Comparison of ENCODE assay signal across 31 mouse cellular contexts in the genomic region with DNA sequence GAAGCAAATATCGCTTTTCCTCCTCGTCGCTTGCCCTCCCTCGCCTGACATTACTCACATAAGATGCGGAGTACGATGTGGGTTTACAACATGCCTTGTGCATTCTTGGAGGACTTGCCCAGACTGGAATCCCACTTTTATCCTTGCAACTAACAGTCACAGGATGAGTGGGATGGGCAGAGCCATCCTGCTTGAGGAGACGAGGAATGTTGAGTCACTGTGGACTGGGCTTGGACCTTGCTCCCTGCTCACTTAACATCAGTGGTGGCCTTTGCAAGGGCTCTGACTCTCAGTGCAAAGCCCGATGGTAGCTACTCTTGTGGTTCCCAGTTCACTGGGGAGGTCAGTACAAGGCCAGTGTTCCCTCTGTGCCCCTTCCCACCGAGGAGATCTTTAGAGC. TPM values are rescaled to one million over a fixed set of nuclear protein-coding genes. Genes with fewer than 3 reads are reported as not detected.
DNase-seq lines count a peak whose midpoint lies in the region; ATAC-seq and TF ChIP-seq lines count a peak whose summit lies in the region.
"Had no signal": no experiment of that assay in that cellular context is flagged by ENCODE, and none has a peak within 500 bp of the region (broad histone marks: within the 10 kb centered on the region; RNA-seq: fewer than 3 reads in every experiment).

No protein-coding gene starts in this region.

- no peak overlapping the region for H3K27ac ChIP-seq in liver, adult 2 months (replicated peaks; ENCODE audit: insufficient read depth, low read depth, low read length)
- no peak overlapping the region for H3K27ac ChIP-seq in liver, embryonic 11.5 days (ENCODE audit: low read depth, low read length)
- H3K27ac ChIP-seq: embryonic facial prominence, embryonic 10.5 days; embryonic facial prominence, embryonic 15.5 days; forebrain, embryonic 12.5 days; hindbrain, embryonic 13.5 days; kidney, embryonic 15.5 days; limb, embryonic 10.5 days; limb, embryonic 15.5 days; midbrain, embryonic 12.5 days; neural tube, embryonic 13.5 days had no signal

- no peak overlapping the region for H3K4me3 ChIP-seq in liver, adult 2 months (ENCODE audit: insufficient read depth, low read depth, low read length)
- H3K4me3 ChIP-seq in liver, embryonic 11.5 days (ENCODE audit: low read depth, low read length), result no peak overlapping the region
- H3K4me3 ChIP-seq: embryonic facial prominence, embryonic 10.5 days; embryonic facial prominence, embryonic 15.5 days; forebrain, embryonic 12.5 days; heart, embryonic 12.5 days; hindbrain, embryonic 13.5 days; kidney, embryonic 15.5 days; limb, embryonic 10.5 days; limb, embryonic 15.5 days; midbrain, embryonic 12.5 days; neural tube, embryonic 13.5 days had no signal

- H3K79me2 ChIP-seq in liver, adult 2 months (ENCODE audit: control insufficient read depth, insufficient read depth, low read length), result no peaks in the 10 kb centered on the region

- no peak for TF ChIP-seq POLR2A in liver, adult 2 months (IDR thresholded peaks at IDR 0.05; ENCODE audit: extremely low read depth, insufficient read depth, low read length)

- TF ChIP-seq CTCF in liver, adult 2 months (IDR thresholded peaks at IDR 0.05; ENCODE audit: low read depth, low read length), result no peak

- H3K27me3 ChIP-seq in liver, adult 2 months (ENCODE audit: control insufficient read depth, insufficient read depth, low read length), result no peaks in the 10 kb centered on the region
- peaks cover 16% of the 10 kb centered on the region for H3K27me3 ChIP-seq in liver, embryonic 11.5 days (replicated peaks; ENCODE audit: control insufficient read depth, insufficient read depth, low read length)
- H3K27me3 ChIP-seq: embryonic facial prominence, embryonic 15.5 days; limb, embryonic 15.5 days had no signal

- H3K9ac ChIP-seq in liver, adult 2 months (ENCODE audit: low read depth, low read length), result no peak overlapping the region
- no peak overlapping the region for H3K9ac ChIP-seq in liver, embryonic 11.5 days (ENCODE audit: low read depth, low read length)
- H3K9ac ChIP-seq: embryonic facial prominence, embryonic 15.5 days; forebrain, embryonic 12.5 days; forebrain, postnatal 0 days; heart, embryonic 12.5 days; hindbrain, embryonic 13.5 days; kidney, embryonic 15.5 days; limb, embryonic 15.5 days; liver, postnatal 0 days; midbrain, embryonic 12.5 days; neural tube, embryonic 13.5 days had no signal

- H3K36me3 ChIP-seq in liver, adult 2 months (ENCODE audit: control insufficient read depth, insufficient read depth, low read length), result no peaks in the 10 kb centered on the region
- no peaks in the 10 kb centered on the region for H3K36me3 ChIP-seq in liver, embryonic 11.5 days (ENCODE audit: control insufficient read depth, insufficient read depth, low read length)
- H3K36me3 ChIP-seq: embryonic facial prominence, embryonic 10.5 days; embryonic facial prominence, embryonic 15.5 days; forebrain, embryonic 12.5 days; G1E; heart, embryonic 12.5 days; hindbrain, embryonic 13.5 days; kidney, embryonic 15.5 days; limb, embryonic 10.5 days; limb, embryonic 15.5 days; midbrain, embryonic 12.5 days; neural tube, embryonic 13.5 days had no signal

- 76% methylated on average over 9 of the region's 9 CpGs for WGBS in liver, adult 2 months
- 60% methylated on average over 9 of the region's 9 CpGs for WGBS in liver, embryonic 11.5 days

- DNase-seq in liver, adult 2 months (ENCODE audit: extremely low read depth, low read depth, low spot score), result peak; percentile 50
- DNase-seq in liver, embryonic 11.5 days (ENCODE audit: low spot score), result no peak
- DNase-seq in Muller cell, postnatal 12 days (ENCODE audit: inconsistent ontology term), result peak; percentile 58
- DNase-seq in brain, adult 2 months (ENCODE audit: low read depth, low spot score), result peak; percentile 49
- no peak for DNase-seq in T-cell, adult 2 months (ENCODE audit: low spot score)
- DNase-seq in urinary bladder, postnatal 14 days (ENCODE audit: low spot score), result no peak
- DNase-seq: cerebellum, adult 8-10 months; cerebellum, postnatal 25 days; forebrain, postnatal 0 days; gastrocnemius, postnatal 14 days; heart, postnatal 4 days; kidney, adult 18-20 months; kidney, postnatal 36 days; layer of hippocampus, postnatal 36 days; liver, postnatal 0 days; lung, postnatal 36 days; right cerebral cortex, postnatal 4 days; thymus, adult 2 months; thymus, postnatal 36 days had no signal

- no peak overlapping the region for H3K4me2 ChIP-seq in liver, embryonic 11.5 days
- H3K4me2 ChIP-seq: embryonic facial prominence, embryonic 15.5 days; forebrain, embryonic 12.5 days; heart, embryonic 12.5 days; hindbrain, embryonic 13.5 days; kidney, embryonic 15.5 days; limb, embryonic 15.5 days; midbrain, embryonic 12.5 days; neural tube, embryonic 13.5 days had no signal

- no peaks in the 10 kb centered on the region for H3K9me3 ChIP-seq in liver, embryonic 11.5 days (ENCODE audit: control insufficient read depth, low read length)
- H3K9me3 ChIP-seq: embryonic facial prominence, embryonic 10.5 days; embryonic facial prominence, embryonic 15.5 days; forebrain, embryonic 12.5 days; heart, embryonic 12.5 days; hindbrain, embryonic 13.5 days; kidney, embryonic 15.5 days; limb, embryonic 10.5 days; limb, embryonic 15.5 days; midbrain, embryonic 12.5 days; neural tube, embryonic 13.5 days had no signal

- ATAC-seq in liver, embryonic 11.5 days (replicated peaks; ENCODE audit: low FRiP score), result no peak
- ATAC-seq: activated CD4-positive, CD25-positive, alpha-beta regulatory T cell, adult 4 months; forebrain, postnatal 0 days; liver, postnatal 0 days had no signal

- no peaks in the 10 kb centered on the region for H3K4me1 ChIP-seq in liver, adult 2 months (ENCODE audit: control insufficient read depth, insufficient read depth, low read length)
- no peaks in the 10 kb centered on the region for H3K4me1 ChIP-seq in liver, embryonic 11.5 days (replicated peaks; ENCODE audit: control insufficient read depth, insufficient read depth, low read length)

RNA-seq across cellular contexts. Expression of gene Axin2, which starts 22.1 kb away (rescaled TPM):
- 3.2 and 4.0 TPM in 2 replicates for total RNA-seq in liver, adult 2 months (2014; rRNA removed)
- polyA plus RNA-seq in liver, adult 2 months (2012; rRNA removed), result 5.8 TPM in 2 replicates
- 1.7 and 2.3 TPM in 2 replicates for polyA plus RNA-seq in liver, embryonic 11.5 days (2014; fragmentation: Nextera tagmentation; extraction: Ambion mirVana)
- total RNA-seq: G1E had no signal
- polyA plus RNA-seq: G1E had no signal

Comparison
In these comparisons a context has a peak if more than half of its experiments do, and no peak if none do; other contexts are left out.
1. DNase-seq: peak in liver, adult 2 months (single experiment), Muller cell, postnatal 12 days (single experiment) and brain, adult 2 months (single experiment); none in liver, embryonic 11.5 days (single experiment), T-cell, adult 2 months (single experiment) and urinary bladder, postnatal 14 days (single experiment).